ENCODE assay signal across 8 mouse cellular contexts in genomic region chr16:92697227-92697736, GRCm38 (mm10).
DNase-seq lines count a peak whose midpoint lies in the region; ATAC-seq and TF ChIP-seq lines count a peak whose summit lies in the region.

No protein-coding gene starts in this region.

- DNase-seq in 3T3-L1 (ENCODE audit: low read depth, low spot score) (peak; percentile 95), R1 (ENCODE audit: low read depth, low spot score) (peak; percentile 92)
- peak; percentile 79 for DNase-seq in embryo, embryonic 11.5 days (ENCODE audit: low read depth, low spot score)
- peak; percentile 99 for DNase-seq in heart, adult 11 months
- DNase-seq in lung, adult 2 months = peak; percentile 79
- DNase-seq in thymus, postnatal 0 days (ENCODE audit: low spot score) = peak; percentile 80

- peak overlapping the region; percentile 56 for H3K4me3 ChIP-seq in intestine, postnatal 0 days (ENCODE audit: low read depth, low read length)
- H3K4me3 ChIP-seq in lung, adult 2 months (replicated peaks; ENCODE audit: extremely low read depth, low read depth, low read length) = peak overlapping the region; percentile 67
- H3K4me3 ChIP-seq in neural tube, embryonic 13.5 days = peak overlapping the region; percentile 50

- H3K9ac ChIP-seq in intestine, postnatal 0 days (ENCODE audit: low read depth, low read length) = peak overlapping the region; percentile 60
- peak overlapping the region; percentile 68 for H3K9ac ChIP-seq in neural tube, embryonic 13.5 days

- peak; percentile 89 for TF ChIP-seq POLR2A in lung, adult 2 months (IDR thresholded peaks at IDR 0.05; ENCODE audit: borderline replicate concordance, extremely low read depth, low read depth, low read length)

- no peaks in the 10 kb centered on the region for H3K9me3 ChIP-seq in intestine, postnatal 0 days (ENCODE audit: control insufficient read depth)
- H3K9me3 ChIP-seq in neural tube, embryonic 13.5 days = no peaks in the 10 kb centered on the region

- H3K27ac ChIP-seq in intestine, postnatal 0 days (ENCODE audit: low read depth, low read length) = peak overlapping the region; percentile 70
- H3K27ac ChIP-seq in neural tube, embryonic 13.5 days (replicated peaks) = peak overlapping the region; percentile 62

- WGBS in intestine, postnatal 0 days = under 1% methylated on average over 53 of the region's 53 CpGs
- 1% methylated on average over 53 of the region's 53 CpGs for WGBS in lung, adult 2 months
- WGBS in neural tube, embryonic 13.5 days = under 1% methylated on average over 53 of the region's 53 CpGs

- H3K36me3 ChIP-seq in intestine, postnatal 0 days (ENCODE audit: control insufficient read depth, insufficient read depth) = no peaks in the 10 kb centered on the region
- H3K36me3 ChIP-seq in neural tube, embryonic 13.5 days = no peaks in the 10 kb centered on the region

- H3K4me1 ChIP-seq in intestine, postnatal 0 days (replicated peaks; ENCODE audit: control insufficient read depth, insufficient read depth, low read length) = peaks cover 11% of the 10 kb centered on the region; the same call in 1 of the 2 replicates
- peaks cover 3% of the 10 kb centered on the region; the same call in 1 of the 2 replicates for H3K4me1 ChIP-seq in lung, adult 2 months (ENCODE audit: control insufficient read depth, insufficient read depth, low read length)
- peaks cover 45% of the 10 kb centered on the region for H3K4me1 ChIP-seq in neural tube, embryonic 13.5 days (replicated peaks)

- peak; percentile 13; the same call in 1 of the 2 replicates for TF ChIP-seq CTCF in intestine, postnatal 0 days (IDR thresholded peaks at IDR 0.05; ENCODE audit: low read depth)
- no peak for TF ChIP-seq CTCF in lung, adult 2 months (IDR thresholded peaks at IDR 0.05; ENCODE audit: insufficient read depth, low read length)

- peak; percentile 89 for ATAC-seq in intestine, postnatal 0 days
- peak; percentile 78 for ATAC-seq in neural tube, embryonic 13.5 days (ENCODE audit: low read depth)

- peak overlapping the region; percentile 100 for H3K4me2 ChIP-seq in intestine, postnatal 0 days (replicated peaks; ENCODE audit: low read depth)
- H3K4me2 ChIP-seq in neural tube, embryonic 13.5 days = peak overlapping the region; percentile 85

- peaks cover 52% of the 10 kb centered on the region for H3K27me3 ChIP-seq in intestine, postnatal 0 days (replicated peaks; ENCODE audit: control insufficient read depth, insufficient read depth, low read length)
- H3K27me3 ChIP-seq in neural tube, embryonic 13.5 days = peaks cover 97% of the 10 kb centered on the region

Comparison
In these comparisons a context has a peak if more than half of its experiments do, and no peak if none do; other contexts are left out.
1. Peak in every context shown above with its lines: DNase-seq, ATAC-seq, H3K4me3 ChIP-seq and H3K27ac ChIP-seq.